Mouse (Mus musculus) myocyte (in vitro differentiated cells): ENCODE measurements around the gene Rps5. TPM values are rescaled to one million over a fixed set of nuclear protein-coding genes. Genes with fewer than 3 reads are reported as not detected.

Experiments used
- H3K27me3 ChIP-seq: one replicate; pipeline ENCODE4 v1.6.1; 2011; ENCODE audit not compliant: control insufficient read depth, insufficient read depth, insufficient read length
- H3K36me3 ChIP-seq: one replicate; pipeline ENCODE4 v1.6.1; 2011; ENCODE audit not compliant: control insufficient read depth, insufficient read depth
- H3K4me2 ChIP-seq: one replicate; pipeline ENCODE4 v1.6.1; 2011; ENCODE audit warnings: low read depth, control low read depth
- H3K4me3 ChIP-seq: one replicate; pipeline ENCODE4 v1.5.1; 2011; ENCODE audit warnings: mild to moderate bottlenecking, control low read depth, moderate library complexity
- H3K79me2 ChIP-seq: one replicate; pipeline ENCODE4 v1.6.1; 2011; ENCODE audit not compliant: control insufficient read depth, insufficient read depth
- H3ac ChIP-seq: one replicate; pipeline ENCODE4 v1.6.1; 2011; ENCODE audit not compliant: control insufficient read depth, insufficient read length
- CEBPB ChIP-seq: IDR thresholded peaks from 2 replicates; pipeline ENCODE4 v1.6.1; 2011; ENCODE audit warnings: mild to moderate bottlenecking, moderate library complexity; ENCODE audit not compliant: poor library complexity, insufficient read depth, severe bottlenecking
- E2F4 ChIP-seq: IDR thresholded peaks from one replicate; pipeline ENCODE4 v1.6.1; 2011; ENCODE audit warnings: mild to moderate bottlenecking, control low read depth, moderate library complexity; ENCODE audit not compliant: insufficient read depth
- MAX ChIP-seq: IDR thresholded peaks from one replicate; pipeline ENCODE4 v1.6.1; 2011; ENCODE audit warnings: low read depth, mild to moderate bottlenecking, control low read depth
- MYOD1 ChIP-seq, 3 experiments: IDR thresholded peaks; one replicate each; pipeline ENCODE4 v1.6.1; 2011; ENCODE audit warnings: control low read depth in 2 of 3, low read depth in 2 of 3, mild to moderate bottlenecking in 2 of 3, moderate library complexity in 1 of 3; ENCODE audit not compliant: insufficient read length in 2 of 3, control insufficient read depth in 1 of 3
- MYOG ChIP-seq, 3 experiments: IDR thresholded peaks; one replicate each; pipeline ENCODE4 v1.6.1; 2011; ENCODE audit warnings: control low read depth in 2 of 3, low read depth in 2 of 3, mild to moderate bottlenecking in 2 of 3; ENCODE audit not compliant: insufficient read length in 2 of 3, control insufficient read depth in 1 of 3, insufficient read depth in 1 of 3
- POLR2A ChIP-seq: IDR thresholded peaks from one replicate; pipeline ENCODE4 v1.6.1; 2011; ENCODE audit warnings: low read depth, mild to moderate bottlenecking, control low read depth, moderate library complexity; ENCODE audit not compliant: insufficient read length
- POLR2AphosphoS2 ChIP-seq: IDR thresholded peaks from one replicate; pipeline ENCODE4 v1.6.1; 2011; ENCODE audit warnings: low read depth, control low read depth; ENCODE audit not compliant: insufficient read length
- REST ChIP-seq: IDR thresholded peaks from one replicate; pipeline ENCODE4 v1.6.1; 2011; ENCODE audit warnings: mild to moderate bottlenecking, control low read depth, moderate library complexity; ENCODE audit not compliant: insufficient read depth, insufficient read length
- SRF ChIP-seq: IDR thresholded peaks from one replicate; pipeline ENCODE4 v1.6.1; 2011; ENCODE audit warnings: low read depth; ENCODE audit not compliant: control insufficient read depth, insufficient read length
- TCF12 ChIP-seq: IDR thresholded peaks from one replicate; pipeline ENCODE4 v1.6.1; 2011; ENCODE audit warnings: mild to moderate bottlenecking, control low read depth; ENCODE audit not compliant: poor library complexity, insufficient read depth, severe bottlenecking
- TCF3 ChIP-seq: IDR thresholded peaks from one replicate; pipeline ENCODE4 v1.6.1; 2011; ENCODE audit warnings: low read depth, control low read depth; ENCODE audit not compliant: insufficient read length
- USF1 ChIP-seq: IDR thresholded peaks from one replicate; pipeline ENCODE4 v1.6.1; 2011; ENCODE audit warnings: low read depth, mild to moderate bottlenecking, control low read depth, moderate library complexity
- polyA plus RNA-seq: library from polyadenylated mRNA; unstranded; fragments of >200 nt; fragmentation: generic; extraction: Trizol; gene quantifications from one replicate; pipeline ENCODE4 v1.2.1, GENCODE M21; 2012; ENCODE audit warnings: missing spikeins

The Rps5 gene
- polyA plus RNA-seq, 1 experiment = 2,432 TPM

GRCm38 (mm10) chr7:12926316-12926715 is 4.2 kb downstream of the Rps5 start:
- no peak overlapping the region for H3K4me3 ChIP-seq
- H3K4me2 ChIP-seq = no peak overlapping the region
- H3ac ChIP-seq = no peak overlapping the region
- peaks cover 32% of the 10 kb centered on the region for H3K36me3 ChIP-seq
- no peak for TF ChIP-seq USF1
- no peak for TF ChIP-seq REST
- no peak for TF ChIP-seq TCF3
- no peak for TF ChIP-seq CEBPB
- TF ChIP-seq TCF12 = no peak
- no peak for TF ChIP-seq MYOG (IDR thresholded peaks at IDR 0.05; ENCODE audit: control insufficient read depth in 1 of 3, insufficient read depth in 1 of 3, insufficient read length in 2 of 3, low read depth in 2 of 3)
- TF ChIP-seq SRF = no peak
- TF ChIP-seq POLR2A = no peak
- no peak for TF ChIP-seq MYOD1 (IDR thresholded peaks at IDR 0.05; ENCODE audit: control insufficient read depth in 1 of 3, insufficient read length in 2 of 3, low read depth in 2 of 3)
- no peak for TF ChIP-seq E2F4
- no peak for TF ChIP-seq POLR2AphosphoS2
- no peak for TF ChIP-seq MAX
- peaks cover 22% of the 10 kb centered on the region for H3K79me2 ChIP-seq
- no peaks in the 10 kb centered on the region for H3K27me3 ChIP-seq

GRCm38 (mm10) chr7:12927191-12927680 is 5.1 kb downstream of the Rps5 start, which contains the start of gene Rnf225:
Rnf225 (plus strand) TSS chr7:12927416.
- TF ChIP-seq POLR2AphosphoS2 (peak; percentile 69), POLR2A (no peak), MYOD1 (IDR thresholded peaks at IDR 0.05; ENCODE audit: control insufficient read depth in 1 of 3, insufficient read length in 2 of 3, low read depth in 2 of 3) (no peak), TCF3 (no peak), MYOG (IDR thresholded peaks at IDR 0.05; ENCODE audit: control insufficient read depth in 1 of 3, insufficient read depth in 1 of 3, insufficient read length in 2 of 3, low read depth in 2 of 3) (no peak), E2F4 (no peak), MAX (no peak), CEBPB (no peak), USF1 (no peak)
- Histone ChIP-seq H3K4me2 (no peak within 1 kb of the TSS), H3K79me2 (peaks cover 21% of the 10 kb centered on the region), H3ac (no peak within 1 kb of the TSS), H3K36me3 (peaks cover 32% of the 10 kb centered on the region), H3K27me3 (no peaks in the 10 kb centered on the region), H3K4me3 (no peak within 1 kb of the TSS)

- H3K36me3 ChIP-seq = peaks cover 31% of the 10 kb centered on the region
- H3K79me2 ChIP-seq = peaks cover 14% of the 10 kb centered on the region
- H3ac ChIP-seq = no peak overlapping the region
- TF ChIP-seq POLR2A (peak; percentile 35), POLR2AphosphoS2 (peak; percentile 60), TCF3 (no peak), MYOD1 (IDR thresholded peaks at IDR 0.05; ENCODE audit: control insufficient read depth in 1 of 3, insufficient read length in 2 of 3, low read depth in 2 of 3) (no peak)
- no peak overlapping the region for H3K4me2 ChIP-seq
- no peaks in the 10 kb centered on the region for H3K27me3 ChIP-seq
- H3K4me3 ChIP-seq = no peak overlapping the region
Measured at GRCm38 (mm10) chr7:12927693-12928589, 5.9 kb downstream of the Rps5 start.

GRCm38 (mm10) chr7:12933615-12934140 is 11.6 kb downstream of the Rps5 start:
- Histone ChIP-seq H3K4me2 (no peak overlapping the region), H3K79me2 (no peaks in the 10 kb centered on the region), H3ac (no peak overlapping the region), H3K27me3 (no peaks in the 10 kb centered on the region), H3K36me3 (no peaks in the 10 kb centered on the region), H3K4me3 (no peak overlapping the region)
- TF ChIP-seq E2F4 (no peak), MYOG (IDR thresholded peaks at IDR 0.05; ENCODE audit: control insufficient read depth in 1 of 3, insufficient read depth in 1 of 3, insufficient read length in 2 of 3, low read depth in 2 of 3) (no peak), TCF3 (no peak), MAX (no peak), TCF12 (no peak), USF1 (no peak), SRF (no peak), POLR2AphosphoS2 (no peak), CEBPB (no peak), REST (no peak), POLR2A (no peak)
